Mouse (Mus musculus) forelimb bud, embryonic 11.5 days (tissue): ENCODE measurements at regions not wholly inside any gene's neighbourhood (a gene's known extent, or its start where the extent isn't known, plus 50 kb on each side); places are given as distances from the start of the nearest gene placed in this dataset.

Experiments
- DNase-seq: peaks from one replicate; pipeline ENCODE4 v3.0.0-alpha.2; 2012; ENCODE audit warnings: low read depth, low spot score

- no peak for DNase-seq
These were observed 56.8 kb upstream of the Magi1 start for GRCm38 (mm10) chr6:94340546-94340945.

- peak; percentile 87 for DNase-seq
These were observed 52.5 kb upstream of the Magi1 start for GRCm38 (mm10) chr6:94336168-94336567.
